Mouse (Mus musculus): ENCODE results near the gene Adap2.

- TF ChIP-seq POLR2A (IDR thresholded peaks at IDR 0.05; ENCODE audit: insufficient read depth, low read depth, low read length), result no peak
- TF ChIP-seq CTCF (IDR thresholded peaks at IDR 0.05; ENCODE audit: insufficient read depth, low read depth, low read length), result no peak
These were observed 24.4 kb downstream of the Adap2 start for GRCm38 (mm10) chr11:80178316-80178715.
